Mouse (Mus musculus): Measurements from ENCODE around the gene Snx9.

Gene Snx9

DNA sequence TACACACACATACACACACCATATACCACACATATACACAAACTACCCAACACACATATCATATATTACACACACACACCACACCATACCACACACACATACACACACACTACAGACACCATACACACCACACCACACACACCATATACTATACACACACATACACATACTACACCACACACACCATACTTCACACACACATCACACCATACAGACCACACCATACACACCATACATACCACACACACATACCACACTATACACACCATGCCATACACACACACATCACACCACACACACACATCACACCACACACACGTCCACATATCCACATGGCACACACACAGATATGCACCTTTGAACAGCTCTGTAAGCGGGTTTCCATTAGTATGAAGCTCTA lies 34.3 kb upstream of the Snx9 start:
- no peak for DNase-seq (ENCODE audit: low read depth, low spot score)

DNA sequence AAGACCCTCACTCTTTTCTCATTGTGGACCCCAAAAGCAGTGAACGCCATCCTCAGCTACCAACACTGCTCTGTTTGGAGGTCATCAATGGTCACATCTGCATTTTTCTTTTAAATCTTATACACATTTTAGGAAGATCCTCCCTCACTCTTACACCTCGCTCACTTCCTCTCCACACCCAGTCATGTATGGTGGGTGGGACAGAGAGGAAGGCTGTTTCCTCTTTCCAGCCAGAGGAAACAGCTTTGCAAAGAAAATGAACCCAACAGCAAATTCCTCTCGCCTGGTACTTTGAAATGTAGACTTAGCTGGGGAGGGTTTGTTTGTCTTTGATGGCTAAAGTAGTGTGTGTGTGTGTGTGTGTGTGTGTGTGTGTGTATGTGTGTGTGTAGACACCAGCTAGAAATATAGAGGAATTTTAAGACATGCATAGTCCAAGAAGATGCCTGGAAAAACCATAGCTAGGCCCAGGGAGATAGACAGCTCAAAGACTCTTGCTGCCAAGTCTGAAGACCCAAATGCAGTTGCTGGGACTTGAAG lies 33.2 kb upstream of the Snx9 start:
- DNase-seq (ENCODE audit: low read depth, low spot score): no peak

DNA sequence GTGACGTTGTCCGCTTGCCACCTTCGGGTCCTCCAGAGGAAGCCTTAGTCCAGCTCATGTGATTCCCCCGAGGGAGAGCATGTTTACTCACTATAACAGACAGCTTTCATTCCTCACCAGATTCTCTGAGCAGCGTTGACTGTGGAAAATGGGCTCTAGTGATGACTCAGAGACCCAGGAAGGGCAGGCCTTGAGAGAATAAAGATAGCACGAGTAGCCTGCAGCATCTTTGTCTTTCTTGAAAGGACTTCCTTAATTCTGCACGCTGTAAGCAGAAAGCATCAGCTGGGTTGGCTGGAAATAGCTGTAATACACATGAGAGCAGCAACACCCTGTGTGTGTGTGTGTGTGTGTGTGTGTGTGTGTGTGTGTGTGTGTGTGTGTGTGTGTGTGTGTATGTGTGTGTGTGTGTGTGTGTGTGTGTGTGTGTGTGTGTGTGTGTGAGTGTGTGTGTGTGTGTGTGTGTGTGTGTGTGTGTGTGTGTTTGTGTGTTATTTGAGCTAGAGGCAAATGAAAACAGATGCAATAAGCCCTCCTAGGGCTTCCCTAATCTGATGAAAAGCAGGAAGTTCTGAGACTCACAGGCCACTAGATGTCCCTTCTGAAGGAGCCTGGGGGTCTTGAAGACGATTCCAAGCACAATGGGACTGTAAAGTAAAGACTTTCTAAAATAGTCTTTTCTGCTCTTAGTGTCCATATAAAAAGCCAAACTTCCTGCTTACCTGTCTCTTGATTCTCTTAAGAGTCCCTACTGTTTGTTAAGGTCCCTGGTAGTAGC lies 27.1 kb upstream of the Snx9 start:
- DNase-seq (ENCODE audit: low read depth, low spot score): no peak

DNA sequence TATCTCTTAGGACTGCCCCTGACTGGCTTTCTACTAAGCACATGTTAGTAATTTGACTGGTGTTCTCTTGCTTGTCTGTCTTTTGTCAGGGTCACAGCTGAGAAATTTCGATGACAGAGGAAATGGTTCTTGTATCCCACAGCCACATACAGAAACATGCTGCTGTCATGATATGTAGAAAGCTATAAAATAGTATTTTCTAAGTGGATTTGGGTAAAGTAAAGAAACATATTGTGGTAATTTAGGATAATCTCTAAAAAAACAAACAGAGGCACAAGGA lies 26.5 kb upstream of the Snx9 start:
- DNase-seq (ENCODE audit: low read depth, low spot score): peak; percentile 37

DNA sequence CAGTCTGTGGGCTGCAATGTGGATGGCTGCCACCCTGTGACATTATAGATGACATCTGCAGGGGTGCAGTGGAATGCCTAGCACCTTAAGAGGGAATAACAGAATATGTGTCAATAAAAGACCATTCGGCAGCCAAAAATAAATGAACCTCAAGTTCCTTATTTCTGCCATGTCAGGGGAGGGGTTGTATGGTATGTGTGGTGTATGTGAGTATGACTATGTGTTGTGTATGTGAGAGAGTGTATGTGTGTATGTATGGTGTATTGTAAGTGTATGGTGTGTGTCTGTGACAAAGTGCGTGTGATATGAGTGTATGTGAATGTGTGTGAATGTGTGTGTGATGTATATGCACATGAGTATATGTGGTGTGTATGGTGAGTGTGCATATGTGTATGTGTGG lies 23.3 kb upstream of the Snx9 start:
- DNase-seq (ENCODE audit: low read depth, low spot score): no peak

DNA sequence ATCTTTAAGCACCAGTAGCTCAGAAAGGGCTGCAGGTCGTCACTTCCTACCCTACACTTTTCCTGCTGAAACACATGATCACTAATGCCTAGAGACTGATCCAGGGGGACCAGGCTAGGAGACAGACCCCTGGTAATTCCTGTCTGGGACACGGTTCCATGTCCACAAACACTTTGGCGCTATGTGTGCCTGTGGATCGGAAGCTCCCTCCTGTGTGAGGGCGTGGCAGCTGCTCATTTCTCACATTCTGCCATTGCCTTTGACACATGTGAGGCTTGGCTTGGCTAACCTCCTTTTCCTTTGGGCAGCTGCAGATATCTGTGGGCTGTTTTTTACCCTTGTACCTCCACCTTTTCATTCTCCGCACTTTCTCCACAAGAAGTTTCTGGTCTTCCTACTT lies 22.0 kb upstream of the Snx9 start:
- DNase-seq (ENCODE audit: low read depth, low spot score): no peak

DNA sequence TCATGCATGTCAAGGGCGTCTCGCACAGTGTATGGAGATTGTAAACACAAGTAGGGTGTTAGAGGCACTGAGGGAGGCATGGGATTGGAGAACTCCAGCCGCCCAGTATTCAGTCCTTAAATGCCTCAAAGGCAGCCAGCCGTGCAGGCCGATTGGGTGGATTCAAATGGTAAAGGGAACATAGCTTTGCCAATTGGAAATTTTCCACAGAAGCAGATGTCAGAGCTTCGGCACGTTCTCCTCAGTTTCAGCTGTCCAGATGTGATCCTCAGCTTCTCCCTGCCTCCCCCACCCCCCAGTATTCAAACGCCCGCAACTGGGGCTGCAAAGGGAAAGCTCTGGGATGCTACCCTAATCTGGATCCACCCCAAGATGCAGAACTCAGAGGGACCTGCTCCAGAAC lies 21.3 kb upstream of the Snx9 start:
- no peak for DNase-seq (ENCODE audit: low read depth, low spot score)

DNA sequence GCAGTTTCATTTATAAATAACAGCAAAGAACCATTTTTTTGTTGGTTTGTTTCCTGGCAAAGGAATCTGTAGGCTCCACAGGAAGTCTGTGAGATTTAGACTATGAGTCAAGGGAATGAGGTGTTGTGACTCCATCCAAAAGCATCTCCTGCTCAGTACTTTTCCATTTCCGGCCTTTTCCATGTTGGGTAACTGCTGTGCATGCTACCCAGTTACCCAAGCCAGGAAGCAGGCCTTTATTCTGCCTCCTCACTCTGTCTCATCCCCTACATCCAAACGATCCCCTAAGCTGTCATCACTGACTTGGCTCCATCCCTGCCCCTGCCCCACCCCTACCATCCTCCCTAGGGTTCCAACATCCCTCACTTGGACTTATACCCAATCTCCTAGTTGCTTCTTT lies 18.6 kb upstream of the Snx9 start:
- DNase-seq (ENCODE audit: low read depth, low spot score): no peak

DNA sequence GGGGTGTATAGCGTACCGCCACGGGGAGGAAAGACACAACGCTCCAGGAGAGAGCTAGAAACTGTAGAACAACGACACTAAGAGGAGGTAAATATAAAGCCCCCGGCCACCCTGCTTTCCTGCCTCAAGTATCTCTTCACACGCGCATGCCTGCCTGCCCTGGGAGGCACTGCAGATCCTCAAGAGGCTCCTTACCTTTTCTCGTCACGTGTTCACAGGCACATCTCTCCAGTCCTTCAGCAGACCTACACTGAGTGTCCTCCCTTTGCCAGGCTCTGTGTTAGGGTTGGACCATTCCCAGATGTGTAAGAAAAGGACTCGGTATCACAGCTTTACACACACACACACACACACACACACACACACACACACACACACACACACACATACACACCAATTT lies 18.1 kb upstream of the Snx9 start:
- no peak for DNase-seq (ENCODE audit: low read depth, low spot score)

DNA sequence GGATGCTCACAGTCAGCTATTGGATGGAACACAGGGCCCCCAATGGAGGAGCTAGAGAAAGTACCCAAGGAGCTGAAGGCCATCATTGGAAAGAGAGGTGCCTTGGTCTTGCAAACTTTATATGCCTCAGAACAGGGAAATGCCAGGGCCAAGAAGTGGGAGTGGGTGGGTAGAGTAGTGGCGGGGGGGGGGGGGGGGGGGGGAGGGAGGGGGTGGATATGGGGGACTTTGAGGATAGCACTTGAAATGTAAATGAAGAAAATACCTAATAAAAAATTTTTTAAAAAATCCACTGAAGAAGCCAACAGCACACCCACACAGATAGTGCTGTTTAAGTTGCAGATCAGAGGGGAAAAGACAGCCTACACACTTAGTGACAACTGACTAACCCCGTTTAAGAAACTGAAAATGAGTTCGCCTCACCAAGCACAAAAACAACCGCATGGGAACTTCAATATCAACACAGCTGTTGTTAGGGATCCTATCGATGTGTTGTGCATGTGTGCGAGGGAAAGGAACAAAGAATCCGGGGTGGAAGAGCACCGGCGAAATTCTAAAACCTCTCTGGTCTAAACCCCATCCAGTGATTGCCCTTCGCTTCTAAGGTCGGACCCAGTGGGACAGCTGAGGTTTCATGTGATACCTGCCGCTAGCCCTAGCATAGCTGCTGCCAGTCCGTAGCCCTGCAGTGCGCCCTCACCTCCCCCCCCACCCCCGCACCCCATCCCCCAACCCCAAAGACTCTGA lies 13.1 kb upstream of the Snx9 start:
- DNase-seq (ENCODE audit: low read depth, low spot score): no peak

DNA sequence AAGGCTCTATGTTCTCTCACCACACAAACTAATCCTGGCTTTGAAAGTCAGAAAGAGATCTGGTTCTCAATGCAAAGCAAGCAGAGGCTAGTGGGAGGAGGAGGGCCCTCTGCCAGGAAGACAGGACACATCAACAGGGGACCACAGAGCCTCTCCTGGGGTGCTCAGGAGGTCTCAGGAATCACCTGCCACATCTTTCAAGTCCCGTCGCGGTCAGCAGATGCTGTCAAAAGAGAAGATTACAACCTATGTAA lies 12.6 kb upstream of the Snx9 start:
- no peak for DNase-seq (ENCODE audit: low read depth, low spot score)

DNA sequence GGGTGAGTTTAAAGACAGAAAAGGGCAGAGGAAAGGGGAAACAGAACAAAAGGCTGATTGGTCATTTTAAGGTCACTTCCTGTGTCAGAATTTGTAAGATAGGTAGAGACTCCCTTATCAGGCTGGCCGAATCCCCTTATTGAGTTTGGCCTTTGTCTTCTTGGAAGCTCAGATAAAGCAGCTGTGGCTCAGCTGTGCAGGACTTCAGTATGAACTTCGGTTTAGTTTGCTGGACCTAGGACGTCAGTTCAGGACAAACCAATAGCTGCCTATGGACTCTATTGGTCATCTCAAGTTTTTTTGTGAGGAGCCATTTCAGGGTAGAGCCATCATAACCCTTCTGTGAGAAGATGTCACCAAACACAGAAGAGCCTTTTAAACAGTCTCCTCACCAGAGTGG lies 12.2 kb upstream of the Snx9 start:
- DNase-seq (ENCODE audit: low read depth, low spot score): no peak

DNA sequence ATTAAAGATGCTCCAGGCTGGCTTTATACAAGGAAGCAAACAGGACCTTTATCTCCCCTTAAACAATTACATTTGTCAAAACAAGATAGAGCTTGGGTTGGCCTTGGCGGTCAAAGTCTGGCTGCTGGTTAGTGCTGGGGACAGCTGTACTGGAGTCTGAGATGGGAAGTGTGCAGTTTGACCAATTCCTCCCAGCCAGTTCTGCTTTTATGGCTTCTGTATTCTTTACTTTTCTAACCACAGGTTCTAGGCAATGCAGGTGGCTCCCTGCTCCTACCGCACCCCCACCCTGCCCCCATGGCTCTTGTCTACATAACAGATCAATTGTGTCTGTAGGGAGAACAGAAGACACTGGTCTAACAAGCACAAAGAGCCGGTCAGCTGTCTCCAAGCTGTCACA lies 11.2 kb upstream of the Snx9 start:
- no peak for DNase-seq (ENCODE audit: low read depth, low spot score)

DNA sequence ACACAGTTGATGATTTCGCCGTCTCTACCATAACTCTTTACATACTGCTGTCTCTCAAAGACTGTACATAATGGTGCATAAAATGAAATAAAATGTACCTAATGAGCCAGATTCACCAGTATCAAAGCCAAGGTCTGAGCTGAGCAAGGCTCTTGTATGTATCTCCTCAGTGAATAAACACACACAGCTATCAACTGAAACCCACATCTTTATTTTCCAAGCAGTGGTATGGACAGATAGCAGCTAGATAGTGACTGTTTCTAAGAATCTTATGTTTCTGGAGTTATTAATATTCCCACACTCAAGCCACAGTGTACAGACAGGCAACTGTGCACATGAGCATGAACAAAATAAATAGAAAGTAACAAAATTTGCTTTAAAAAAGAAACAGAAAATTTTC lies 10.7 kb upstream of the Snx9 start:
- DNase-seq (ENCODE audit: low read depth, low spot score): no peak

DNA sequence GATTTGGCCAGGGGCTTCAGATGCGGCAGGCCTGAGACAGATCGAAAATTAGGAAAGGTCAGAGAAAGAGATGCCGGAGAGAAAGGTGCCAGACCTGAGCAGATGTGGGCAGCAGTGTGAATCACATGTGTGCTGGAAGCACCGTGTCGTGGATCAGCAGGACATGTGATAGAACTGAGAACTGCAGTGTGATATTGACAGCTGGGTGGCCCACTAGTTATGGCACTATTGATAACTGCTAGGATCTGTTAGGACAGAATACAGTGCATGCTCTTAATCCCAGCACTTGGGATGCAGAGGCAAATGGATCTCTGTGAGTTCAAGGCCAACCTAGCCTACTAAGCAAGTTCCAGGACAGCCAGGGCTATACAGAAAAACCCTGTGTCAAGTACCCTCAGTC lies 10.3 kb upstream of the Snx9 start:
- no peak for DNase-seq (ENCODE audit: low read depth, low spot score)

DNA sequence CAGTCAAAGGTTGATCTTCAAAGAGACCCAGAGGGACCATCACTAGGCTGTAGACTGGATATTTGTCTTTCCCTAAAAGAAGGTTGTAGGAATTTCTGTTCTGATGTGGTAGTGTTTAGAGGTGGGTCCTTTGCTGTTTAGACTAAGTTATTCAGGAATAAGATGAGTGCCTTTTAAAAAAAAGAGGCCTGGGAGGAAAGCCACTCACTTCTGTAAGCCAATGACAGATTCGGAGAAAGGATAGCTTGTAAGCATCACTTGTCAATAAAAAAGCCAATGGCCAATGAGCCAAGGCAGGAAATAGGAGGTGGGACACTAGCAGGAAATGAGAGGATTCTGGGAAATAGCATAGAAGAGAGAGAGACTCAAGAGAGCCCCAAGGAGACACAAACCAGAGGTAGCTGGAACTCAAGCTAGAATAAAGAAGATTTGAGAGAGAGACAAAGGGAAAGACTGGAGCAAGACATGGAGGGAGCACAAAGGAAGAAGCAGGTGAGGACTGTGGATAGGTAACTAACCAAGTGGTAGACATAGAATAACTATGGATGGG lies 9.8 kb upstream of the Snx9 start:
- DNase-seq (ENCODE audit: low read depth, low spot score): no peak

DNA sequence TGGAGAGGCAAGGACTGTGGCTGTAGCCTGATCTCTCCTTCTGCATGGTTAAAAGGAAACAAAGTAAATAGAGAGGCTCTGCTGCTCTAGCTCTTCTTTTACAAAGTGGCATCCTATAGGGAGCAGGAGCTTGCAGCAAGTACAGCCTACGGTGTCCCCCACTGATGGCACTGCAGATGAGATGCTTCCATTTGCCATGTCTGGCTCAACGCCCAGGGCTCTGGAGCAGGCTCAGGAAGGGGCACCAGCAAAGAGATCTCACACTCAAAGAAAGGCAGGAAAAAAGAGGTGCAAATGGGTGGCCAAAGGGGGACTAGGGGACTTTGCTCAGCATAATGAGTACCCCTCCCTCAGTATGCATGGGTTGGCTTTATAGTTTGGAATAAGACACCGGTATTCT lies 7.0 kb upstream of the Snx9 start:
- no peak for DNase-seq (ENCODE audit: low read depth, low spot score)

DNA sequence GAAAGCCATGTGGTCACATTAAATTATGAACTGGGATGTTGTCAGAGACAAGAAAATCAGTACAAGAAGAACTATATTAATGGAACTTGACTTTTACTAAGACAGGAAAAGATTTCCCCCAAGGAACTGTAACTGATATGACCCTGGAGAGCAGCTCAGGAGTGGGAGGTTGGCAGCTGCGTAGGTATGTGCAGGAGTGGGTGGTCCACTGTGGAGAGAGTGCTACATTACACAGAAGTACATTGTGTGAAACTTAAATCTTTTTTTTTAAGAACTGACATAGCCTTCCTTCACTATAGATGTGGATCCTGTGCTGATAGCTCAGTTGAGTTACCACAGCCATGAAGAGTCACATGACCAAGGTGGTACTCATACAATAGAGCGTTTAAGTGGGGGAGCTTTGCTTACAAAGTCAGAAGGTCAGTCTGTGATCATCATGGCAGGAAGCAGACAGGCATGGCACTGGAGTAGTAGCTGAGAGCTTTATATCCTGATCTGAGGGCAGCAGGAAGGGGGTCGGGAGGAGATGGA lies 6.3 kb upstream of the Snx9 start:
- DNase-seq (ENCODE audit: low read depth, low spot score): no peak

DNA sequence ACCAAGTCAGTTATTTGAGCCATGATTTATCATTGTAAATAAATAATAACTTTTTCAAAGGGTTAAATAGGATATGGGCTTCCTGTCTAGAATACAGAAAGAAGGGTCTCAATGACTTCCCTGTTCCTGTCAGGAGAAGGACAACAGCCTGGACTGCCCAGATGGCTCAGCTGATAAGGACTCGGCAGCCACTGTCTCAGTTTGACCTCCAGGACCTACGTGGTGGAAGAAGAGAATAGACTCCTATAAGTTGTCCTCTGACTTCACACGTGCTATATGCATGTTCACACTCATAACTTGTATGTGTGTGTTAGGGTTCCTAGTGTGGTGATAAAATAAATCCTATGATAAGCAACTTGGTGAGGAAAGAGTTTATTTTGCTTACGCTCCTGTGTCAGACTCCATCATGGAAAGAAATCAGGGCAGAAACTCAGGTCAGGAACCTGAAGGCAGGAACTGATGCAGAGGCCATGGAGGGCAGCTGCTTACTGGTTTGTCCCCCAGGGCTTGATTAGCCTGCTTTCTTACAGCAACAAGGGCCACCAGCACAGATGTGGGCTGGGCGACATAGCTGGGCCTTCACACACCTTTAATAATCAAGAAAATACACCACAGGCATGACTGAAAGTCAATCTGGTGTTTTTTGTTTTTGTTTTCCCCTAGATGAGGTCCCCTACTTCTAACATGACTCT lies 1.4 kb upstream of the Snx9 start:
- no peak for DNase-seq (ENCODE audit: low read depth, low spot score)

DNA sequence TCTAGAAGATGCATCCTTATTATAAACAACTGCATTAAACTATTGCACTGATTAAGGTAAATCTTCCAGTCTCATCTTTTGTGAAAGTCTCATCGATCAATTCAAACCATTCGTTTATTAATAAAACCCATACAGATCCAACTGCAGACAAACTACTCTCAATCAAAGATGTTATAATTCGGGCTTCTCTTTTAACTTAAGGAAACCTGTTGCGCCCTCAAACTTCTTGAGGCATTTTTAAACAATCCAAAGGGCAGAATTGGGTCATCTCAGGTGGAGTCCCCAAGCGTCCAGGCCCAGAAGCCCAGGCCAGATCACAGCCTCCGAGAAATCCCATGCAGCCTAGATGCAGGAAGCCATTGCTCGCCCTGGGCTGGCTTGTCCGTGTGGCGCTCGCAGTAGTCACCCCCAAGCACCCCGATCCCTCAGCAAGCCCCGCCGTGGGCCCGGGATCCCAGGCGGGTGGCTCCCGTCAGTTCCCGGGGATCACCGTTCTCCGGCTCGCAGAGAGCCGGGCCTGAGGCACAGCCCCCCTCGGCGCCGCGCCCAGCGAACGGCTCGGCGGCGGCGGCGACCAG lies 490 bp upstream of the Snx9 start:
- peak; percentile 57 for DNase-seq (ENCODE audit: low read depth, low spot score)

DNA sequence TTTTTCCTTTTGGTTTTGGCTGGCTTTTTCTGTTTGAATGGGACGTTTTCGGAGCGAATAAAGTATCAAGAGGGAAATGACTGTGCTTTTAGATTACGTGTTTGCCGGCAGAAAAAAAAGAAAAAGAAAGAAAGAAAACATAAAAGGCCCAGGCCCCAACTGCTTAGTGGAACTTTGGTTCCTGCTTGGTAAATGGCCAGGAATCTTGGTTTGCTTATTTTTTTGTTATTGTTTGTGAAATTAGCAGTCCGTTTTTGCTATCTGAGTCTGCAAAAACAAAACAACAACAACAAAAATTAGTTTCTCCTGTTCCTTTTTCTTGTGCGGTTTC lies 779 bp downstream of the Snx9 start:
- DNase-seq (ENCODE audit: low read depth, low spot score): no peak

DNA sequence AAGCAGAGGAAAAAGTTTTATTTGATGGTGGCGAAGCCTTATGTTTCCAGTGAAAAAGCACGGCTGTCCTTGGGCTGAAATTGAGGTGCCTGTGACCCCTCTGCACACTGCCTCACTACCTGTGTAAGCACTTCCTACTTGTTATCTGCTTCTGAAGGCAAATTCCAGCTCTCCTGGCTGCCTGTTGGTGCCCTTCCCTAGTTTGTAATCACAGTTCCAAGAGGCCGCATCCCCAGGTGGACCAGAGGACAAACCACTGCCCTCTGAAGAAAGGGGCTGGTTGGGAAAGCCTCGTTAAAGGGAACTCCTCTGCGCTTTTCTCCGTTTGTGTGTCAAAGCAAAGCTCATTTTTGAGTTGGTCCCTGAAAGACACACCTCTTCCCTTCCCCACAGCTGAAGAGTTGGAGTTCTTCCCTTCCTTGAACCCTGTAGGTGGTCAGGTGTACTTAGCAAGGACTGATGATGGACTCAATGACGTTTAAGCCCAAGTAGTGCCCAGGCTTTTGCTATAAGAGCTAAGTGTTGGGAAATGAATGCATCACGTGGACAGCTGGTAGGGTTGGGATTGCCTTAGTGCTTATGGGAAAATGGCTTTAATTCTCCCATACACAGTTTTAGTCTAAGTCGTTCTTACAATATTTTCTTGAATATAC lies 2.0 kb downstream of the Snx9 start:
- DNase-seq (ENCODE audit: low read depth, low spot score): no peak

Measured in forelimb bud, embryonic 11.5 days (tissue).